Mouse (Mus musculus) liver, adult 2 months (tissue): ENCODE results near the gene Cd300lf. TPM values are rescaled to one million over a fixed set of nuclear protein-coding genes. Genes with fewer than 3 reads are reported as not detected.

Experiments
- DNase-seq: peaks from one replicate; pipeline ENCODE4 v3.0.0-alpha.2; 2011; ENCODE audit warnings: low read depth, low spot score; ENCODE audit errors: extremely low read depth
- H3K27ac ChIP-seq: fragments of 200-500 bp; replicated peaks from 2 replicates; pipeline ENCODE4 v1.5.1; 2012; ENCODE audit warnings: low read depth, mild to moderate bottlenecking, control low read depth, inconsistent platforms, low read length; ENCODE audit not compliant: insufficient read depth
- H3K27me3 ChIP-seq: fragments of 200-500 bp; 2 replicates; pipeline ENCODE4 v1.6.1; 2012; ENCODE audit warnings: mild to moderate bottlenecking, moderate library complexity, low read length, inconsistent platforms; ENCODE audit not compliant: control insufficient read depth, insufficient read depth
- H3K36me3 ChIP-seq: fragments of 200-500 bp; 2 replicates; pipeline ENCODE4 v1.6.1; 2012; ENCODE audit warnings: low read length, inconsistent platforms; ENCODE audit not compliant: control insufficient read depth, insufficient read depth
- H3K4me1 ChIP-seq: fragments of 200-500 bp; 2 replicates; pipeline ENCODE4 v1.6.1; 2011; ENCODE audit warnings: low read length; ENCODE audit not compliant: control insufficient read depth, insufficient read depth
- H3K4me3 ChIP-seq: fragments of 200-500 bp; 2 replicates; pipeline ENCODE4 v1.5.1; 2011; ENCODE audit warnings: low read depth, mild to moderate bottlenecking, control low read depth, low read length, moderate library complexity; ENCODE audit not compliant: insufficient read depth
- H3K79me2 ChIP-seq: fragments of 200-500 bp; 2 replicates; pipeline ENCODE4 v1.6.1; 2012; ENCODE audit warnings: inconsistent platforms, mild to moderate bottlenecking, low read length, moderate library complexity; ENCODE audit not compliant: control insufficient read depth, insufficient read depth
- H3K9ac ChIP-seq: fragments of 200-500 bp; 2 replicates; pipeline ENCODE4 v1.6.1; 2012; ENCODE audit warnings: low read depth, mild to moderate bottlenecking, control low read depth, inconsistent platforms, low read length
- CTCF ChIP-seq: fragments of 200-500 bp; IDR thresholded peaks from 2 replicates; pipeline ENCODE4 v1.5.1; 2011; ENCODE audit warnings: low read depth, low read length, control low read depth
- POLR2A ChIP-seq: fragments of 200-500 bp; IDR thresholded peaks from 2 replicates; pipeline ENCODE4 v1.6.1; 2011; ENCODE audit warnings: low read length, control low read depth; ENCODE audit not compliant: insufficient read depth; ENCODE audit errors: extremely low read depth
- WGBS: fragments of 180-500 bp; shearing (Covaris S2); methylation state at CpG from one replicate; pipeline ENCODE4 v1.1.7; 2018; 5-methylcytosine and 5-hydroxymethylcytosine counted together
- polyA plus RNA-seq: library from polyadenylated mRNA; depleted of rRNA; stranded (reverse); fragments of >200 nt; gene quantifications from 2 replicates; pipeline ENCODE4 v1.2.3, GENCODE M21; 2012
- total RNA-seq: library from RNA; depleted of rRNA; stranded (reverse); fragments of >200 nt; gene quantifications from 2 replicates; pipeline ENCODE4 v1.2.3, GENCODE M21; 2014

Cd300lf gene
- total and polyA plus RNA-seq, 2 experiments = 1.1 to 1.2 TPM

GRCm38 (mm10) chr11:115177559-115178195 is 43.9 kb upstream of the Cd300lf start:
- Histone ChIP-seq H3K9ac (peak overlapping the region; percentile 64), H3K27me3 (no peaks in the 10 kb centered on the region), H3K4me3 (peak overlapping the region; percentile 49), H3K27ac (peak overlapping the region; percentile 97), H3K4me1 (peaks cover 62% of the 10 kb centered on the region), H3K36me3 (peaks cover 18% of the 10 kb centered on the region), H3K79me2 (peaks cover 21% of the 10 kb centered on the region)
- no peak for TF ChIP-seq CTCF
- TF ChIP-seq POLR2A = no peak
- WGBS = 17% methylated on average over 10 of the region's 10 CpGs
- DNase-seq = peak; percentile 92

GRCm38 (mm10) chr11:115176399-115177190 is 42.8 kb upstream of the Cd300lf start:
- H3K4me3 ChIP-seq = no peak overlapping the region
- DNase-seq = no peak
- 72% methylated on average over 24 of the region's 24 CpGs for WGBS
- peak overlapping the region; percentile 97 for H3K27ac ChIP-seq
- H3K79me2 ChIP-seq = peaks cover 27% of the 10 kb centered on the region
- TF ChIP-seq CTCF (no peak), POLR2A (no peak)
- peaks cover 72% of the 10 kb centered on the region for H3K4me1 ChIP-seq
- no peaks in the 10 kb centered on the region for H3K27me3 ChIP-seq
- H3K9ac ChIP-seq = peak overlapping the region; percentile 47; the same call in 1 of the 2 replicates
- peaks cover 15% of the 10 kb centered on the region for H3K36me3 ChIP-seq

GRCm38 (mm10) chr11:115173549-115174339 is 40.0 kb upstream of the Cd300lf start:
- 51% methylated on average over 16 of the region's 16 CpGs for WGBS
- no peaks in the 10 kb centered on the region for H3K27me3 ChIP-seq
- H3K27ac ChIP-seq = peak overlapping the region; percentile 53
- TF ChIP-seq POLR2A (no peak), CTCF (no peak)
- no peaks in the 10 kb centered on the region; the same call in none of the 2 replicates for H3K36me3 ChIP-seq
- H3K79me2 ChIP-seq = peaks cover 39% of the 10 kb centered on the region
- H3K4me3 ChIP-seq = no peak overlapping the region
- H3K9ac ChIP-seq = peak overlapping the region; percentile 22
- peaks cover 75% of the 10 kb centered on the region for H3K4me1 ChIP-seq
- no peak for DNase-seq

GRCm38 (mm10) chr11:115172825-115173287 is 39.1 kb upstream of the Cd300lf start:
- Histone ChIP-seq H3K4me1 (peaks cover 76% of the 10 kb centered on the region), H3K4me3 (no peak overlapping the region), H3K9ac (0 out of 2 replicates have a peak overlapping the region, but pooled peaks have one; percentile 13), H3K79me2 (peaks cover 48% of the 10 kb centered on the region), H3K36me3 (peaks cover 2% of the 10 kb centered on the region), H3K27me3 (no peaks in the 10 kb centered on the region), H3K27ac (peak overlapping the region; percentile 63)
- WGBS = 29% methylated on average over 4 of the region's 4 CpGs
- DNase-seq = peak; percentile 75
- no peak for TF ChIP-seq POLR2A
- TF ChIP-seq CTCF = no peak

GRCm38 (mm10) chr11:115171125-115171524 is 37.3 kb upstream of the Cd300lf start:
- peaks cover 2% of the 10 kb centered on the region; the same call in 1 of the 2 replicates for H3K36me3 ChIP-seq
- 0 out of 2 replicates have a peak, but pooled peaks have one; percentile 20 for TF ChIP-seq CTCF
- TF ChIP-seq POLR2A = no peak
- DNase-seq = peak; percentile 71
- peak overlapping the region; percentile 31 for H3K9ac ChIP-seq
- peaks cover 59% of the 10 kb centered on the region for H3K79me2 ChIP-seq
- H3K27ac ChIP-seq = peak overlapping the region; percentile 65
- no peak overlapping the region for H3K4me3 ChIP-seq
- no peaks in the 10 kb centered on the region for H3K27me3 ChIP-seq
- 26% methylated on average over 8 of the region's 8 CpGs for WGBS
- peaks cover 75% of the 10 kb centered on the region for H3K4me1 ChIP-seq
